Mouse (Mus musculus): ENCODE results near the gene Kmt2c.

The Kmt2c gene

GRCm38 (mm10) chr5:25498346-25498820 lies at the start of gene Kmt2c:
Kmt2c (minus strand) TSS chr5:25498783.
- DNase-seq, result no peak

GRCm38 (mm10) chr5:25546912-25547311 lies 48.3 kb upstream of the Kmt2c start:
- DNase-seq, result no peak

GRCm38 (mm10) chr5:25544566-25544965 lies 46.0 kb upstream of the Kmt2c start:
- DNase-seq, result no peak

- DNase-seq, result peak; percentile 28
Measured at GRCm38 (mm10) chr5:25544061-25544460, 45.5 kb upstream of the Kmt2c start.

GRCm38 (mm10) chr5:25541661-25542060 lies 43.1 kb upstream of the Kmt2c start:
- no peak for DNase-seq

GRCm38 (mm10) chr5:25540921-25541320 lies 42.3 kb upstream of the Kmt2c start:
- DNase-seq, result no peak

GRCm38 (mm10) chr5:25540412-25540811 lies 41.8 kb upstream of the Kmt2c start:
- no peak for DNase-seq

- DNase-seq, result no peak
Measured at GRCm38 (mm10) chr5:25536921-25537409, 38.4 kb upstream of the Kmt2c start.

- DNase-seq, result no peak
Measured at GRCm38 (mm10) chr5:25536451-25536850, 37.9 kb upstream of the Kmt2c start.

GRCm38 (mm10) chr5:25535566-25535965 lies 37.0 kb upstream of the Kmt2c start:
- DNase-seq, result no peak

- DNase-seq, result no peak
Measured at GRCm38 (mm10) chr5:25533298-25533697, 34.7 kb upstream of the Kmt2c start.

- no peak for DNase-seq
Measured at GRCm38 (mm10) chr5:25532256-25533147, 33.9 kb upstream of the Kmt2c start.

GRCm38 (mm10) chr5:25530629-25531028 lies 32.0 kb upstream of the Kmt2c start:
- no peak for DNase-seq

- peak; percentile 100 for DNase-seq
Measured at GRCm38 (mm10) chr5:25529529-25530421, 31.2 kb upstream of the Kmt2c start.

- no peak for DNase-seq
Measured at GRCm38 (mm10) chr5:25528851-25529528, 30.4 kb upstream of the Kmt2c start.

GRCm38 (mm10) chr5:25527971-25528370 lies 29.4 kb upstream of the Kmt2c start:
- no peak for DNase-seq

GRCm38 (mm10) chr5:25526926-25527325 lies 28.3 kb upstream of the Kmt2c start:
- DNase-seq, result no peak

GRCm38 (mm10) chr5:25526116-25526515 lies 27.5 kb upstream of the Kmt2c start:
- no peak for DNase-seq

GRCm38 (mm10) chr5:25521461-25521860 lies 22.9 kb upstream of the Kmt2c start:
- DNase-seq, result no peak

GRCm38 (mm10) chr5:25519820-25520219 lies 21.2 kb upstream of the Kmt2c start:
- no peak for DNase-seq

GRCm38 (mm10) chr5:25517550-25517949 lies 19.0 kb upstream of the Kmt2c start:
- DNase-seq, result no peak

GRCm38 (mm10) chr5:25516301-25516895 lies 17.8 kb upstream of the Kmt2c start:
- no peak for DNase-seq

All from lung, postnatal 14 days (tissue).